Comparison of ENCODE assay signal across 8 mouse cellular contexts in the genomic region with DNA sequence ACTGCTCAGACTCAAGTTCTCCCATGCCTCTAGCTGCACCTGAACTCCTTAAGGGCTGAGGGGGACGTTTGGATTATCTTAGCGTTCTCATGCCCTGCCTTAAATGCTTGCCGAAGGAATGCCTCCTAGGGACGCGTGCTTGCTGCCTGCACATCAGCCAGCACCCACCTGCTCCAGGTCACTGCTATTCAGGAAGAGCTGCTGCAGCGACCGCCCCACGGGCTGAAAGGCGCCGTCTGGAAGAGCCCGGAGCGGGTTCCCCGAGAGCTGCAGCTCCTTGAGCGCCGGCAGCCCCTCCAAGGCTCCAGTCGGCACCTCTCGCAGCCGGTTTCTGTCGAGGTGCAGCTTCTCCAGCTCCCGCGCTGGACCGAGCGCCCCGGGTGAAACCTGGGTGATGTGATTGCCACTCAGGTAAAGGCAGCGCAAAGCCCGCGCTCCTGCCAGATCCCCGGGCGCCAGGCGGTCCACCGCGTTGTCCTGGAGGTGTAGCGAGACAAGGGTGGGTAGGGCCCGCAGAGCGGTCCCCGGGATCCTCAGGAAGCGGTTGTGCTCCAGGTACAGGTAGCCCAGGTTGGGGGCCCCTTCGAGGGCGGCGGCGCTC. TPM values are rescaled to one million over a fixed set of nuclear protein-coding genes. Genes with fewer than 3 reads are reported as not detected.
DNase-seq lines count a peak whose midpoint lies in the region; ATAC-seq and TF ChIP-seq lines count a peak whose summit lies in the region.

No protein-coding gene starts in this region.

- ATAC-seq in erythroblast, adult 5-6 weeks (replicated peaks; ENCODE audit: low FRiP score, poor library complexity, severe bottlenecking): no peak
- no peak for ATAC-seq in limb, embryonic 15.5 days (ENCODE audit: insufficient number of reproducible peaks, low FRiP score, low TSS enrichment, low read depth)
- peak; percentile 5; the same call in 1 of the 2 replicates for ATAC-seq in stomach, embryonic 16.5 days (ENCODE audit: insufficient read depth, low FRiP score)

- peaks cover 4% of the 10 kb centered on the region; the same call in 1 of the 2 replicates for H3K9me3 ChIP-seq in erythroblast, embryonic 14.5 days (ENCODE audit: control insufficient read depth, low read length)
- no peaks in the 10 kb centered on the region for H3K9me3 ChIP-seq in limb, embryonic 15.5 days
- no peaks in the 10 kb centered on the region for H3K9me3 ChIP-seq in stomach, embryonic 16.5 days (replicated peaks; ENCODE audit: control insufficient read depth, low read length)

- peaks cover 58% of the 10 kb centered on the region for H3K27me3 ChIP-seq in erythroblast, embryonic 14.5 days (ENCODE audit: control insufficient read depth)
- H3K27me3 ChIP-seq in thymus, adult 2 months (ENCODE audit: control insufficient read depth, insufficient read depth, low read length): peaks cover 3% of the 10 kb centered on the region; the same call in 1 of the 2 replicates
- H3K27me3 ChIP-seq in limb, embryonic 15.5 days: peaks cover 28% of the 10 kb centered on the region
- peaks cover 21% of the 10 kb centered on the region for H3K27me3 ChIP-seq in stomach, embryonic 16.5 days (ENCODE audit: control insufficient read depth, insufficient read depth, low read length)

- peaks cover 13% of the 10 kb centered on the region for H3K4me1 ChIP-seq in erythroblast, embryonic 14.5 days (ENCODE audit: control insufficient read depth)
- H3K4me1 ChIP-seq in thymus, adult 2 months (replicated peaks; ENCODE audit: control insufficient read depth, insufficient read depth, low read length): peaks cover 10% of the 10 kb centered on the region; the same call in 1 of the 2 replicates
- H3K4me1 ChIP-seq in limb, embryonic 15.5 days: peaks cover 32% of the 10 kb centered on the region
- H3K4me1 ChIP-seq in stomach, embryonic 16.5 days (ENCODE audit: control insufficient read depth, insufficient read depth, low read length): peaks cover 6% of the 10 kb centered on the region; the same call in 1 of the 2 replicates

- peak overlapping the region; percentile 69 for H3K9ac ChIP-seq in limb, embryonic 15.5 days
- peak overlapping the region; percentile 82 for H3K9ac ChIP-seq in stomach, embryonic 16.5 days (ENCODE audit: low read length)

- peak overlapping the region; percentile 49 for H3K4me3 ChIP-seq in erythroblast, embryonic 14.5 days (replicated peaks)
- H3K4me3 ChIP-seq in thymus, adult 2 months (ENCODE audit: control insufficient read depth, insufficient read depth, low read length): peak overlapping the region; percentile 44
- peak overlapping the region; percentile 61 for H3K4me3 ChIP-seq in limb, embryonic 15.5 days
- peak overlapping the region; percentile 58 for H3K4me3 ChIP-seq in stomach, embryonic 16.5 days (replicated peaks; ENCODE audit: low read length)

- no peak for DNase-seq in thymus, adult 2 months
- DNase-seq in thymus, postnatal 0 days (ENCODE audit: low spot score): no peak
- no peak for DNase-seq in adrenal gland, postnatal 14 days
- no peak for DNase-seq in spleen, postnatal 10 days (ENCODE audit: low spot score in 2 of 2)

- H3K36me3 ChIP-seq in erythroblast, embryonic 14.5 days (ENCODE audit: control insufficient read depth): peaks cover 4% of the 10 kb centered on the region
- no peaks in the 10 kb centered on the region for H3K36me3 ChIP-seq in thymus, adult 2 months (ENCODE audit: control insufficient read depth, insufficient read depth, low read length)
- H3K36me3 ChIP-seq in limb, embryonic 15.5 days: peaks cover 8% of the 10 kb centered on the region
- no peaks in the 10 kb centered on the region for H3K36me3 ChIP-seq in stomach, embryonic 16.5 days (ENCODE audit: control insufficient read depth, insufficient read depth, low read length)

- no peak overlapping the region for H3K27ac ChIP-seq in thymus, adult 2 months (ENCODE audit: control insufficient read depth, insufficient read depth, low read length)
- no peak overlapping the region; the same call in 1 of the 2 replicates for H3K27ac ChIP-seq in limb, embryonic 15.5 days
- no peak overlapping the region for H3K27ac ChIP-seq in stomach, embryonic 16.5 days (ENCODE audit: low read length)

- TF ChIP-seq CTCF in thymus, adult 2 months (IDR thresholded peaks at IDR 0.05; ENCODE audit: borderline replicate concordance, control insufficient read depth, extremely low read depth, insufficient read depth, low read length, poor library complexity): no peak

- WGBS in thymus, adult 2 months: 7% methylated on average over 41 of the region's 41 CpGs
- 3% methylated on average over 41 of the region's 41 CpGs for WGBS in limb, embryonic 15.5 days
- 3% methylated on average over 41 of the region's 41 CpGs for whole genome bisulfite sequencing in stomach, embryonic 16.5 days

- TF ChIP-seq POLR2A in thymus, adult 2 months (IDR thresholded peaks at IDR 0.05; ENCODE audit: control insufficient read depth, extremely low read depth, insufficient read depth, low read length, poor library complexity): no peak

- peak overlapping the region; percentile 95 for H3K4me2 ChIP-seq in limb, embryonic 15.5 days
- H3K4me2 ChIP-seq in stomach, embryonic 16.5 days (ENCODE audit: low read depth, low read length): peak overlapping the region; percentile 100

RNA-seq across cellular contexts. Expression of gene Chadl, which starts 3.6 kb away (rescaled TPM):
- 0.03 TPM in 1 of 2 replicates, not detected in the other for polyA plus RNA-seq in erythroblast, embryonic 14.5 days (2012)
- not detected in 2 replicates for total RNA-seq in erythroblast, adult 5-6 weeks (2015; ENCODE audit: low replicate concordance)
- total RNA-seq in erythroblast, adult 5-6 weeks (2017; ENCODE audit: low replicate concordance): 0.14 TPM in 1 of 2 replicates, not detected in the other
- 1.7 TPM in 2 replicates for polyA plus RNA-seq in thymus, adult 2 months (2012; rRNA removed)
- polyA plus RNA-seq in thymus, postnatal 0 days (2015; fragmentation: Nextera tagmentation; extraction: Ambion mirVana): 0.31 and 0.64 TPM in 2 replicates
- 15.2 and 15.3 TPM in 2 replicates for polyA plus RNA-seq in limb, embryonic 15.5 days (2015; fragmentation: Nextera tagmentation; extraction: Ambion mirVana)
- 2.2 and 2.7 TPM in 2 replicates for polyA plus RNA-seq in stomach, embryonic 16.5 days (2015; fragmentation: Nextera tagmentation; extraction: Ambion mirVana)
- 5.2 TPM in 2 replicates for total RNA-seq in adrenal gland, postnatal 14 days (2021)

RNA-seq across cellular contexts. Expression of gene L3mbtl2, which starts 29.8 kb away (rescaled TPM):
- polyA plus RNA-seq in erythroblast, embryonic 14.5 days (2012): 0.52 and 0.74 TPM in 2 replicates
- total RNA-seq in erythroblast, adult 5-6 weeks (2015; ENCODE audit: low replicate concordance): 0.96 and 5.2 TPM in 2 replicates
- 4.5 and 9.8 TPM in 2 replicates for total RNA-seq in erythroblast, adult 5-6 weeks (2017; ENCODE audit: low replicate concordance)
- 35.4 and 35.6 TPM in 2 replicates for polyA plus RNA-seq in thymus, adult 2 months (2012; rRNA removed)
- 28.3 and 29.9 TPM in 2 replicates for polyA plus RNA-seq in thymus, postnatal 0 days (2015; fragmentation: Nextera tagmentation; extraction: Ambion mirVana)
- 16.5 and 17.9 TPM in 2 replicates for polyA plus RNA-seq in limb, embryonic 15.5 days (2015; fragmentation: Nextera tagmentation; extraction: Ambion mirVana)
- 19.0 and 20.5 TPM in 2 replicates for polyA plus RNA-seq in stomach, embryonic 16.5 days (2015; fragmentation: Nextera tagmentation; extraction: Ambion mirVana)
- total RNA-seq in adrenal gland, postnatal 14 days (2021): 18.1 and 20.8 TPM in 2 replicates

RNA-seq across cellular contexts. Expression of gene Zc3h7b, which starts 51.4 kb away (rescaled TPM):
- polyA plus RNA-seq in erythroblast, embryonic 14.5 days (2012): 0.78 and 0.85 TPM in 2 replicates
- total RNA-seq in erythroblast, adult 5-6 weeks (2015; ENCODE audit: low replicate concordance): 2.5 and 3.1 TPM in 2 replicates
- 2.0 and 4.2 TPM in 2 replicates for total RNA-seq in erythroblast, adult 5-6 weeks (2017; ENCODE audit: low replicate concordance)
- polyA plus RNA-seq in thymus, adult 2 months (2012; rRNA removed): 42.3 and 49.5 TPM in 2 replicates
- polyA plus RNA-seq in thymus, postnatal 0 days (2015; fragmentation: Nextera tagmentation; extraction: Ambion mirVana): 14.5 and 17.6 TPM in 2 replicates
- 28.7 and 28.9 TPM in 2 replicates for polyA plus RNA-seq in limb, embryonic 15.5 days (2015; fragmentation: Nextera tagmentation; extraction: Ambion mirVana)
- 21.5 and 23.9 TPM in 2 replicates for polyA plus RNA-seq in stomach, embryonic 16.5 days (2015; fragmentation: Nextera tagmentation; extraction: Ambion mirVana)
- total RNA-seq in adrenal gland, postnatal 14 days (2021): 73.8 and 81.9 TPM in 2 replicates

RNA-seq across cellular contexts. Expression of gene Rangap1, which starts 51.9 kb away (rescaled TPM):
- polyA plus RNA-seq in erythroblast, embryonic 14.5 days (2012): 43.1 and 44.2 TPM in 2 replicates
- total RNA-seq in erythroblast, adult 5-6 weeks (2015; ENCODE audit: low replicate concordance): 8.3 and 19.4 TPM in 2 replicates
- 34.2 and 41.5 TPM in 2 replicates for total RNA-seq in erythroblast, adult 5-6 weeks (2017; ENCODE audit: low replicate concordance)
- polyA plus RNA-seq in thymus, adult 2 months (2012; rRNA removed): 73.9 and 82.0 TPM in 2 replicates
- polyA plus RNA-seq in thymus, postnatal 0 days (2015; fragmentation: Nextera tagmentation; extraction: Ambion mirVana): 67.1 and 71.0 TPM in 2 replicates
- 99.6 and 101 TPM in 2 replicates for polyA plus RNA-seq in limb, embryonic 15.5 days (2015; fragmentation: Nextera tagmentation; extraction: Ambion mirVana)
- polyA plus RNA-seq in stomach, embryonic 16.5 days (2015; fragmentation: Nextera tagmentation; extraction: Ambion mirVana): 95.8 and 98.5 TPM in 2 replicates
- 61.7 and 61.8 TPM in 2 replicates for total RNA-seq in adrenal gland, postnatal 14 days (2021)

Comparison
In these comparisons a context has a peak if more than half of its experiments do, and no peak if none do; other contexts are left out.
1. RNA of gene L3mbtl2, which starts 29.8 kb away (polyA plus RNA-seq): 35.4 to 35.6 TPM in thymus, adult 2 months, 28.3 to 29.9 TPM in thymus, postnatal 0 days, 19.0 to 20.5 TPM in stomach, embryonic 16.5 days and 16.5 to 17.9 TPM in limb, embryonic 15.5 days; 0.52 to 0.74 TPM in erythroblast, embryonic 14.5 days; every median in the first group is over 10 times any median in the second.
2. Peak in every context shown above with its lines, with median percentiles within 50 percentile points of each other: H3K4me3 ChIP-seq.